Mouse (Mus musculus): Measurements from ENCODE around the gene Bclaf1. TPM values are rescaled to one million over a fixed set of nuclear protein-coding genes. Genes with fewer than 3 reads are reported as not detected.

Bclaf1 gene
- polyA plus RNA-seq, 1 experiment from 2014 or later = 81.8 TPM

DNA sequence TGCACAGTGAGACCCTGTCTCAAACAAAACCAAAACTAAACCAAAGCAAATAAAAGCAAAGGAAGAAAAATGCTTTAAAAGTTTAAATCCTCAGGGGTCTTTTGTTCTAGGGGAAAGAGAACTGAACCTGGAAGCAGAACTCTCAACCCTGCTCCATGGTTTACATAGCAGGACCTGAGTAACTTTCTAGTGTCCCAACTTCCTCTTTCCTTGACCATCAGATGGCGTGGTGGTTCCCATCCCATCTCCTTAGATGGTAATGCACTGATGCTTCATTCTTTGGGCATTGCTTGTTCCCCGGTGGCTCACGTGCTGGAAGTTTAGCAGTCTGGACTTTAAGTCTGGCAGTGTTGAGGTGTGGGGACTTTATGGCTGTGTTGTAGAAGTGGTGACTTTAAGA is 69.1 kb downstream of the Bclaf1 start:
- Histone ChIP-seq H3K36me3 (ENCODE audit: control insufficient read depth, insufficient read depth) (no peaks in the 10 kb centered on the region), H3K9me3 (replicated peaks; ENCODE audit: control insufficient read depth, low read length) (no peaks in the 10 kb centered on the region), H3K27ac (ENCODE audit: low read length) (no peak overlapping the region), H3K4me2 (ENCODE audit: low read depth, low read length) (no peak overlapping the region), H3K4me3 (ENCODE audit: low read length) (no peak overlapping the region), H3K27me3 (ENCODE audit: control insufficient read depth, insufficient read depth, low read length) (no peaks in the 10 kb centered on the region), H3K4me1 (ENCODE audit: control insufficient read depth, insufficient read depth, low read length) (no peaks in the 10 kb centered on the region), H3K9ac (ENCODE audit: low read length) (no peak overlapping the region)
- 78% methylated on average over 3 of the region's 3 CpGs for WGBS
- ATAC-seq (replicated peaks; ENCODE audit: extremely low read depth, insufficient read depth, low FRiP score) = no peak

DNA sequence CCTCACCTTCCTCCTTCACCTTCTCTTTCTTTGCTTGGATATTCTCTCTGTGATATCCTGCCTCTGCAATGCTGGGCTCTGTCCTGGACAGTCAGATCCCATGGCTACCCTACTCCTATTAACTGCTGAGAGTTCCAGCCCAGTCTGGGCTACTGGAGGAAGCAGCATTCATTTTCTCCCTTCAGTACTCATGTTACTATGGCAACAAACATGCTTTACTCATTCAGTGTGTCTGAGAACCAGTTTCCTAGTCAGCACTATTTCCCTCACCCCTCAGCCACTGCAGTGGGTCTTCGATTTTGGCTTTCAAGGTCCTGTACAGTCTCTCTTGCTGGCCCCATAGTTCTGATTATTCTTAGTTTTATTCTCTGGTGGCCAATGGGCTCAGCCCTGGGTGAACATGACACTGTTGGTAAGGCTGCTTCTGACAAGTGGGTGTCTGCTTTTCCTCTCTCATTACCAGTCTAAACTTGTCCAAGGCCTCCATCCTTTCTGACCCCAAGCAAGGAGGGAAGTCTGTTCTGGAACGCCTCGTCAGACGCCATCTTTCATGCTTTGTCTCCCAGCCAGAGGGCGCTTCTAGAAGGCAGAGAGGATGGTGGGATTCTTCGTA is 70.6 kb downstream of the Bclaf1 start:
- Histone ChIP-seq H3K4me2 (ENCODE audit: low read depth, low read length) (no peak overlapping the region), H3K4me3 (ENCODE audit: low read length) (no peak overlapping the region), H3K9me3 (replicated peaks; ENCODE audit: control insufficient read depth, low read length) (no peaks in the 10 kb centered on the region), H3K4me1 (ENCODE audit: control insufficient read depth, insufficient read depth, low read length) (no peaks in the 10 kb centered on the region), H3K27me3 (ENCODE audit: control insufficient read depth, insufficient read depth, low read length) (no peaks in the 10 kb centered on the region), H3K9ac (ENCODE audit: low read length) (no peak overlapping the region), H3K36me3 (ENCODE audit: control insufficient read depth, insufficient read depth) (no peaks in the 10 kb centered on the region), H3K27ac (ENCODE audit: low read length) (no peak overlapping the region)
- no peak for ATAC-seq (replicated peaks; ENCODE audit: extremely low read depth, insufficient read depth, low FRiP score)
- WGBS = 67% methylated on average over 6 of the region's 6 CpGs

DNA sequence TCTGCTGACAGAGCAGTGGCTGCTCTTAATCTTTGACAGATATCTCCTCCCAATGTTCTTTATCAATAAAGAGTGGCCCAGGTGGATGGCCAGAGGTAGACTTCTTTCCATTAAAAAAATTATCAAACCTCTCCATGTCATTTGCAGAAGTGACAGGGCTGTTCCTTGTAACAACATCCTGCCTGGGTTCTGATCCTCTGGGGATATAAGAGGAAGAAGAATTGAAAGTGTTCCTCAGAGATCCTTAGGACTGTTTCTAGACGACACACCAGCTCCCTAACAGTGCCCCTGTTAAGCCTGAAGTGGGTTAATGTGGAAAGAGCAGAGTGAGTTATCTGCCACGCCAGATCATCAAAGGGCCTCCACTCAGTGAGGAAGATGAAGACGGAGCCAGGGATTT is 78.3 kb downstream of the Bclaf1 start:
- no peaks in the 10 kb centered on the region for H3K4me1 ChIP-seq (ENCODE audit: control insufficient read depth, insufficient read depth, low read length)
- H3K36me3 ChIP-seq (ENCODE audit: control insufficient read depth, insufficient read depth) = no peaks in the 10 kb centered on the region
- H3K4me3 ChIP-seq (ENCODE audit: low read length) = no peak overlapping the region
- no peak overlapping the region for H3K9ac ChIP-seq (ENCODE audit: low read length)
- no peaks in the 10 kb centered on the region for H3K27me3 ChIP-seq (ENCODE audit: control insufficient read depth, insufficient read depth, low read length)
- no peak for ATAC-seq (replicated peaks; ENCODE audit: extremely low read depth, insufficient read depth, low FRiP score)
- H3K27ac ChIP-seq (ENCODE audit: low read length) = no peak overlapping the region
- no peaks in the 10 kb centered on the region for H3K9me3 ChIP-seq (replicated peaks; ENCODE audit: control insufficient read depth, low read length)
- WGBS = 55% methylated on average over 3 of the region's 3 CpGs
- no peak overlapping the region for H3K4me2 ChIP-seq (ENCODE audit: low read depth, low read length)

Small RNAs within 50 kb of the gene (microRNA-seq; reads per million reads assigned to microRNA genes)
- gene Mir6413 = not detected

Other genes starting within 250 kb of the Bclaf1 start
- 7.6 and 7.8 TPM in 2 replicates for gene Map7, start 164.0 kb upstream of the Bclaf1 start, polyA plus RNA-seq (2015; fragmentation: Nextera tagmentation; extraction: Ambion mirVana)
- gene Mtfr2, start 35.3 kb downstream of the Bclaf1 start, polyA plus RNA-seq (2015; fragmentation: Nextera tagmentation; extraction: Ambion mirVana) = 1.1 and 1.4 TPM in 2 replicates

Data from heart, embryonic 16.5 days (tissue).